Mouse (Mus musculus) ZHBTc4 (cell line): ENCODE data around the gene Schip1.

Source experiments
- DNase-seq: peaks from one replicate; pipeline ENCODE4 v3.0.0-alpha.2; 2011; ENCODE audit warnings: low read depth, low spot score

Gene Schip1

DNA sequence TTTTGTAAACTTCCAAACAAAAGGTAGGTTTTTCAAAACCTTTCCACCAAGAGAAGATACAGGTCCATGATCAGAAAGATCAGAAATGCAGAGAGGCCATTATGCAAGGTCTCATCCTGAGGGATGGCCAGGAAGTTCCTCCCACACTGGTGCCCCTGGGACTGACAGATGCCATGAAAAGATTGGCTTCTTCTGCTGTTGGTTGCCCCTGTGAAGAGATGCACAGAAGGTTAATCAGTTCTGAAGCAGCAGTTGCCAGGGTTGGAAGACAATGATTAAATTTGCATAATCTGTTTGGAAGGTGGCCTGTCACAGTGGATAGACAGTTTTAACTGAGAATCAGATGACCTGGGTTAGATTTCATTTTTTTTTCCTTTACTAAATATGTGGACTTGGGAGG is 319.1 kb downstream of the Schip1 start:
- DNase-seq, result no peak

DNA sequence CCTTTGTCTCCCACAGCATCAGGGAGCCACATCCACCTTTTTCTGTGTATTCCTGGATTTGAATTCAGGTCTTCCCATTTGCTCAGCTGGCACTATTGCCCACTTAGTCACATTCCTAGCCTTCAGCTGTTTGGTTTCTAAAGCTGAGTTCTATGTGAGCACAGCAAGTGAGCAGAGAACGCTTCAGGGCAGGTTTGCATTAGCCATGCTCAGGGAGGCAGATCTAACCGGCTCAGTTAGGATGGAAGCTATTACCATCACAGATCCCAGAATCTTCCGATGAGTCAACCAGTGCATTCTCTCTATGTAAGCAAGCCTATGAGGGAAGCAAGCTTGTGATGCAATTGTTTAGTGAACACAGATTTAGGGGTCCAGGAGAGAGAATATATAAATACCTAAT is 320.9 kb downstream of the Schip1 start:
- DNase-seq, result no peak

DNA sequence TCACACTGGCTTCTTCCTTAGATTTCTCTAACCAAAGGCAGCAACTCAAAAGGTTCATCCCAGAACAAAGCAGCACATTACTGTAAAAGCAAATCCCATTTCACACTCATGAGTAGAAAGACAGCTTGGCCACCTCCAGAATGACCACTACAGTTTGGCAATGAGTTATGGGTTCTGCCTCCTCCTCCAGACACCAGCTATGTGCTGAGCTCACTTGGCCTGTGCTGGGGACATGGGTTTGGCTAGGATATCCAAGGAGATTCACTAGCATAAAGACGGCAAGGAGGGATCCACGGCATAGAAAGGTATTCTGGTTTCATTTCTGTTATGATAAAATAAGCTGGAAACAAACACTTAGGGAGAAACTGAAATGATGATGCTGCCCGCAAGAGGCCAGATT is 323.4 kb downstream of the Schip1 start:
- DNase-seq, result no peak

DNA sequence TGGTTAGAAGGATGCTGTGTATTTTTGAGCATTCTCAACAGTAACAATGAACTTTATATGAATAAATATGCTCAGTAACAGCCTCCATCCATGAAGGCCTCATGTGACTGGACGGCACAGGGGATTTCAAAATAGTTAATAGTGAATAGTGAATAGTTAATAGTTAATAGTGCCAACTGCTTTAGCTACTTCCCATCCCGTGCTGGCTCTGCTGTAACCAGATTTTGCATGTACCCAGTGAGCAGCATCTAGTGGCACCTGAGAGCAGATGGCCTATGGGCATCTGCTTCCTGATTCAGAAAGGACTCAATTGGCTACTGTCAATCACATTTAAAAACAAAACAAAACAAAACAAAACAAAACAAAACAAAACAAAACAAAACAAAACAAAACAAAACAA is 329.0 kb downstream of the Schip1 start:
- DNase-seq, result no peak

DNA sequence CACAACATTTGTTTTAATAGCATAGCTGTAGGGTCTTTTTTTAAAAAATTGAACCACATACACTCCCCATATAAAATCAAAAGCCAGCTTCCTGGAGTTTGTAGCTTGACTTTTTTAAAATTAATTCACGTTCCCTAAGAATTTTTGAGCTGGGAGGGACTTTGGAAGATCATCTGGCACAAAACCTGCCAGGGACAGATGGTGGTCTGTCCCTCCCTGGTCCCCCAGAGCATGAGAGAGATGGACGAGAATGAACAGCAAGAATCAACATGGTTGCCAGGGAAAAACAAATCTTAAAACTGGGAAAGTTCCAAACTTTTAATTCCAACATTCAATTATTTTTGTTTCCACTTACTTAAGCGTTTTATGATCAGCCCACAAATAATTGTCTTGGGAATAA is 334.1 kb downstream of the Schip1 start:
- no peak for DNase-seq

DNA sequence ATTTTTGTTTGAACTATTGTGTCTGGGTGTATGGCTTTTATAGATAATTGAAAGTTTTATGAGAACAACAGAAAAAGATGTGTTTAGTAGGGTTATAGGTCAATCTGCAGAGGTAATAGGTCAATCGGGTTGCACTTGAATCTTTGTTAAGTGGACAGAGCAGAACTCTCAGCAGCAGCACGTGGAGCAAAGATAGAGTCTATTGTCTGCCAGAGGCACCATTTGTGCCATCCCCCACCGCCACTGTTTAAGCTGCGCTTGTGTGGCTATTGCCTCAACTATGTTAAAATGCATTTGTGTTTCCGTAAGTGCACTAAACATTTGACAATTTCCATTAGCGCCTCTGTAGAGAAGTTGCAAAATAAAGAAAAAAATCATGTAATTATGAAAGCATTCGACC is 335.5 kb downstream of the Schip1 start:
- DNase-seq, result no peak

DNA sequence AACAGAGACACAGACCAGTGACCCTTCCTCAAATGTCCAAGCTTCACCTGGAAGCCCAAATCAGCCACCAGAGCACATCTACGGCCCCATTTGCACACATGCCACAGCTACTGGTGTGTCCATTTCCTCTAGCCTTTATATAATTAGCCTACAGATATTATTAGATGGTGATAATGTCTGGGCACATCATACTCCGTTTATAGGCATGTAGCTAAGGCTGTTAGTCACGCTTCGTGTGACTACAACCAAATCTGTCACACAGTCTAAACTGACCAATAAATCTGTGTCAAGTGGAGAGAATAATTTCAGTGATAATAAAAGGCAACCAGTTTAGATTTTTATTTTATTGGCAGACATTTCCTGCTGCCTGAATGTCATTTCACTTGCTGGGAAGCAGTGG is 338.7 kb downstream of the Schip1 start:
- no peak for DNase-seq

DNA sequence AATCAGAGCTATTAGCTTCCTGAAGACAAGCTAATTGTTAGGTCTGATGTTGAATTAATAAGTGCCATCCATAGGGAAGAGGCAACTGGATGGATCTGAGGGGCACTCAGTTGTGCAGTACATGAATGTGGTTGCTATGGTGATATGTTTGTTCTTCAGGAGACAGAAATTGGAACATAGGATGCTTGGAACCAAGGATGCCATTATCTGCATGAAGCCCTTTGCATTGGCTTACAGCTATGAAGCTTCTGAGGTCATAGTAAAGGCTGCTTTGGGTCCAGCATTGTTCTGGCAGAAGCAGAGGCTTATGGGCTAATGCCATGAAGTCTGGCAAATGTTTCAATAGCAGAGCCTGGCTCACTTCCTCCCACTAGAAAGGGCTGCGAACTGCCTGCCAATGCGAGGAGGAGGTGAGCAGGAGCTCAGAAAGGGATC is 339.2 kb downstream of the Schip1 start:
- DNase-seq, result no peak

DNA sequence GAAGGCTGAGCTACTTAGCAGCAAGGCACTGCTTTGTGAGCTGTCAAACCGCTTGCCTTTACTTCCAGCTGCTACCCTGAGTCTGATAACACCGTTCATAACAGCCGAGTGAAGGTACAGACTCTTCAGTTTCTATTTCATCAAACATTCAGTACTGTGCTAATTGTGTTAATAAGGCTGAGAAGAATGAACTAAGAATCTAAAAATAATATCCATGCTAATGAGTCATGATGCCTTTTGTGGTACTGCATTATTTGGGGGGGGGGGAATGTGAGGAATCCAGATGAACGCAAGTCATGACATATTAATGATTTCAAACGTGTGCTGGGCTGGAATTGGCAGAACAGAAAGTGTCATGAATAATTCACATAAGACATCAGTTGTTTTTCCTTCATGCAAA is 341.1 kb downstream of the Schip1 start:
- DNase-seq, result no peak

DNA sequence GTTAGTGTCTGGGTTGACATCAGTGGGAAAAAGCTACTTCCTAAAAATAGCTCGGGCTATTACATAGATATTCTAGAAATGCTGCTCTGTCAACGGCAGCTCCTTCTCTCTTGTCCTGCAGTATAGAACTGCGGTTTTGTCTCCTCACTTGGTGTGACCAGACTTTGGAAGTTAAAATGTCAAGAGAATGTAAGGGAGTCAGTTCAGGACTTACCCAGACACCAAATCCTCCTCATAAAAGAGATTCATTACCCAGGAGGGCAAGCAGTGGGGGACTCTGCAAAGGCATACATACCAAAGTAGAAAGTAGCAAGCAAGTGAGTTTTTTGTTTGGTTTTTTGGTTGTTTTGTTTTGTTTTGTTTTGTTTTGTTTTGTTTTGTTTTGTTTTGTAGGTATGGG is 347.7 kb downstream of the Schip1 start:
- no peak for DNase-seq

DNA sequence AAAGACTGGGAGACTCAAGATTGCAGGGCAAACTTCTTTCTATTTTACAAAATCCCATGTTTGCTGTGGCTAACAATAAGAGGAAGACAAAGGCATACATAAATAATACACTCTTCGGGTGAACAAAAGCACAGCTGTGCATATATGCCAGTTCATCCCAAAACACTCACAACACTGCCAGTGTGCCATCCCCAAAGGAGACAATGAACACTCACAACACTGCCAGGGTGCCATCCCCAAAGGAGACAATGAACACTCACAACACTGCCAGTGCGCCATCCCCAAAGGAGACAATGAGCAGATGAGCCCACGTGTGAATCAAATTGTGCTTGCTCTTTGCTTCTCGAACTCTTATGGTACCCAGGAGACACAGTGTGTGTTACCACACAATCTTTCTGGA is 355.2 kb downstream of the Schip1 start:
- no peak for DNase-seq

DNA sequence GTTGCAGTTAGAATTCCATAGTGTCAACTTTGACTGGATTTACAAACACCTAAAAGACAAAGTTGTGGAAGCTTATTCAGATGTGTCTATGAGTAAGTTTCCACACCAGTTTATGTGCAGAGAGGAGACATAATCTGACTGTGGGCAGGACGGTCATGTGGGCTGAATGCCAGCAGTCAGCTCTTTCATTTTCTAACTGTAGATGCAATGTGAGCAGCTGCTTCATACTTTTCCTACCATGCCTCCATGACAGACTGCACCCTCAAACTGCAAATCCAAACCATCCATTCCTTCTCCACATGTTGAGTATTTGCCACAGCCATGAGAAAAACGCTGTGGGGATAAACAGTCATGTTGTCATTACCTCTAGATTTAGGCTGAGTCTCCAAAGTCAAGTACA is 356.3 kb downstream of the Schip1 start:
- no peak for DNase-seq

DNA sequence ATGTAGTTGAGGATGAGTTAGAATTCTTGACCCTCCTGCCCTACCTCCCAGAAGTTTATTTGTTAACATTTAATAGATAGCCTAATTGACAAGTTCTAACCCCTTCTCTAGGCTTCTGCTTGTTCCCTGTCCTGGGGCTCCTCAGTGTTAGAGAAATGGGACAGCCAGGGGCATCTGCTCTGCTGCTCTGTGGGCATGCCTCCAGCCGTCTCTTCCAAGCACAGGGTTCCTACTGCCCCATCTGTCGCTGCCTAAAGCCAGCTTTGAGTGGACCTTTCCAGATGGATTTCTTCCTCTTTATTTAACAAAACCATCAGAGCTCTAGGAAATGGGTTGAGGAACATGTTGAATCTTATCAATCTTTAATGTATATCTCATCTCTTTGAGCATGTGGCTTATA is 357.2 kb downstream of the Schip1 start:
- no peak for DNase-seq

DNA sequence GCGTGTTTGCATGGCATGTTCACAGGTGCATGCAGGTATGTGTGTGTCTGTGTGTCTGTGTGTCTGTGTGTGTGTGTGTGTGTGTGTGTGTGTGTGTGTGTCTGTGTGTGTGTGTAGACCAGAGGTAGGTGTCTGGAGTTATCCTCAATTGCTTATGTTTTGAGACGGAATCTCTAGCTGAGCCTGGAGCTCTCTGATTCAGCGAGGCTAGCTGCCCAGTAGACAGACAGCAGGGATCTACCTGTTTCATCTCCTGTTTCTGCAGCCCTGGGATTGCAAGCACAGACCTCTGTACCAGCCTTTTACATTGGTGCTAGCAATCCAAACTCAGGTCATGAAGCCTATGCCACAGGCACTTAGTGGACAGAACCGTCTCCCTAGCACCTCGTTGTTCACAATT is 363.5 kb downstream of the Schip1 start:
- DNase-seq, result no peak

DNA sequence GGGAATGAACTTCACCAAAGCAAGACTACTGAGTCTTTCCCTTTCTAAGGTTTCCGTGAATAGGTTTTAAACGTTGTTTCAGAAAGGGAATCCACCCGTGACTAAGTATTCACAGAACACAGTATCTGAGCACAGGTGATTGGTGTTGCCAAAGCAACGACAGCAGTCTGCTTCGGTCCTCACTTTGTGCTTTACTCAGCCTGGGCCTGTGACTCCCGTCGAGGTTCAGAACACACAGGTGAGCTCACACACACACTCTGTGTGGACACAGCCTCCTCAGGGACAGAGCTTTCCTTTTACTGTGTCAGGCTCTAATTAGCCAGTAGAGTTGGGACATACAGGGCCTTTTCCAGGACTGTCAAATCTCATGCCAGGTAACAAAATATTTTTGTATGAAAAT is 369.8 kb downstream of the Schip1 start:
- no peak for DNase-seq

DNA sequence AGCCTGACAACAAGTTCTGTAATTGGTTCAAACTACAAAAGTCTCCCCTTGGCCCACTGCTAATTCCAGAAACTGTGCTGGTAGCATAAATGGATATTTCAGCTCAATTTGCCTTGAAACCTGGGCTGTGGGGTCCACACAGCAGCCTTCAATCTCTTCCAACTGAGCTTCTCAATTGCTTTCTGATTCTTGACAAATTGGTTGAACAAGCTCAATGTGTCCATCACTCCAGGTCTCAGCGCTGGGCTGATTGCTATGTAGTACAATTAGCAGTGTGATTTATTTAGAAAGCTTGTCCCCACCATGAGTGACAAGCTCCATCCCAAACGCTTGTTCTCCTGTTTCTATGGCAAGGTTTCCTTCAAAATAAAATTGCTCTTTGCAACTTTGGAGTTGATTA is 370.3 kb downstream of the Schip1 start:
- no peak for DNase-seq

DNA sequence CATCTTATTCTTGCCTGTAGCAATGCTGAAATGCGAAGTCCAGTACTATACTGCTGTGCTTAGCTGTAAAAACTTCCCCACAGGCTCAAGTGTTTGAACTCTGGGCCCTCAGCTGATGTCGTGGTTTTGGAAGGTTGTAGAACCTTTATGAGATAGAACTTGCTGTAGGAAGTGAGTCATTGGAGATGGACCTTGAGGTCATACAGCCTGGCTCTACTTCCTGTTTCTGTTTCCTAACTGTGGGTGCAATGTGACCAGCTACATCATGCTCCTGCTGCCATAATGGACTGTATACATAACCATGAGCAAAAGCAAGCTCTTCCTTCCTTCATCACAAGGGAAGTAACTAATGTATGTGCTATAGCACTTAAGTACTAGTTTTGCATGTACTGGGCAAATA is 383.9 kb downstream of the Schip1 start:
- DNase-seq, result no peak

DNA sequence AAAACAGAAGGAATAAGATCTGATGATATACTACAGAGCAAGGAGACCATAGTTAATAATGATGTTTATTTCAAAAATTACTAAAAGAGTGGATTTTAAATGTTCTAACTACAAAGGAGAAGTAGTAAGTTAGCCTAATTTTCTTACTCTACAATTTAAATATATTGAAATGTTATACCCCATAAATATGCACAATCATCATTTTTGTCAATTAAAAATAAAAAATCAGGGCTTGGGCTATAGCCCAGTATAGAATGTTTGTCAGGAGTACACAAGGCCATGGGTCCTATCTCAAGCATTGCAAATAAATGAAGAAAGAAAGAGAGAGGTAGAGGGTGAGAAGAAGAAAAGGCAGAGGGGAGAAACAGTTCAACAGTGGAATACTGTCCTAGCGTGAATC is 387.0 kb downstream of the Schip1 start:
- DNase-seq, result no peak

DNA sequence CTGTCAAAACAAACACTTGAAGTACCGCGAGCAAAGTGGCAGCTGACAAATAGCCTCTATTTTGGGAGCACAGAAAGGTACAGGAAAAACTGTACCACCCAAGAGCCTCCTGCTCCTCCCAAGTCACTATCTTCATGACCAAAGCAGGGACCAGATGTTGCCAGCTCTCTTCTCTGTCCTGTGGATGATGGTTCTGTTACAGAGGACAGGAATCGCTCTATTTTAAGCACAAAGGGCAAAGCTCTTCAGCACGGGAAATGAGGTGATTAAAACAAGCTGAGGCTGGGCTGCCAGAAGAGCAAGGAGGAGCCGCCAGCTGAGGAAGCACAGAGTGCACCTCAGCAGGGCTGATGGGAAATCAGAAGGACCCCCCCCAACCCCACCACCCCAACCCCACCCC is 388.7 kb downstream of the Schip1 start:
- DNase-seq, result no peak

DNA sequence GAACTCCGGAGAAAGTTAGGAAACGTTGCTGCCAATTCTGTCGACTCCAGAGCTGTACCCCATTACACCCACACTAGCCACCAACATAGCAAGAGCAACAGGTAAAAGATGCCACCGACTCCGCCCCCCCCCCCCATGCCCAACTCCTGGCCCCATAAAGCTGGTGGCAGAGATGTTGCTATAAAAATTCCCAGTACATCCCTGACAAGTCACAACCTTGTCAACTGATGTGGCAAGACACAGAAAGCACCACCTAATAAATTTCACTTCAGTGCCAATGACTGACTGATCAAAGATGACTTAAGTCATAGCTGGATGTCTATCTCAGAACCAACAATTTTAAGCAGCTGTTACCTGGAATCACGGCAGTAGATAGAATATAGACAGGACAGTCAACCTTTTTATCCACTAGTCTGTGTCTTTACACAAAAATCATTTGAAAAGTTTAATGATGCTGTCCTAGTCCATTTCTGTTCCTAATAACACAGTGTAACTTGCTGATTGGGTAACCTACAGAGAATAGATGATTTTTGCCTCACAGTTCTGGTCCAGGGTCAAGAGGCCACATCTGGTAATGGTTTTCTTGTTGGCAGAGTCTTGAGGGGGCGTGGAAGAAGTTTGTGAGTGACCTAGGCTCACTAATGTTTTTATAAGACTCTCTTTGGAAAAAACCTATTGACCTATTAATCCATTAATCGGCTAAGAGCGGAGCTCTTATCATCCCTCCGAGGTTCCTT is 389.3 kb downstream of the Schip1 start:
- no peak for DNase-seq

DNA sequence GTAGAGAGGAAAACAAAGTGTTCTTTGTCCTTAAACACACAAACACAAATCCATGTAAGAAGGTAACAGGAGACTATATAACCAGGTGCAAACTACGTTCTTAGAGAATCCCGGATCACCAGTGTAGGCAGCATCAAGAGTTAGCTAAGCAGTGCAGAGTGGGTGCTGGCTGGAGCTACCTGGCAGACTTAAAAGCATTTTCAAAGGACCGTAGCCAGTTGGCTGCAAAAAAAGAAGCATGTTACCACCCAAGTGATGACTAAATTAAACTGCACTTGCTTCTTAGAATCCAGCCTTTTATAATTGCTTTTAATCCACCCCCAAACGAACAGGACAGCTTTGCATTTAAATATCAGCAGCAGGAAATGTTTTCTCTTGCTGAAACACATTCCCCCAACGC is 402.0 kb downstream of the Schip1 start:
- no peak for DNase-seq

DNA sequence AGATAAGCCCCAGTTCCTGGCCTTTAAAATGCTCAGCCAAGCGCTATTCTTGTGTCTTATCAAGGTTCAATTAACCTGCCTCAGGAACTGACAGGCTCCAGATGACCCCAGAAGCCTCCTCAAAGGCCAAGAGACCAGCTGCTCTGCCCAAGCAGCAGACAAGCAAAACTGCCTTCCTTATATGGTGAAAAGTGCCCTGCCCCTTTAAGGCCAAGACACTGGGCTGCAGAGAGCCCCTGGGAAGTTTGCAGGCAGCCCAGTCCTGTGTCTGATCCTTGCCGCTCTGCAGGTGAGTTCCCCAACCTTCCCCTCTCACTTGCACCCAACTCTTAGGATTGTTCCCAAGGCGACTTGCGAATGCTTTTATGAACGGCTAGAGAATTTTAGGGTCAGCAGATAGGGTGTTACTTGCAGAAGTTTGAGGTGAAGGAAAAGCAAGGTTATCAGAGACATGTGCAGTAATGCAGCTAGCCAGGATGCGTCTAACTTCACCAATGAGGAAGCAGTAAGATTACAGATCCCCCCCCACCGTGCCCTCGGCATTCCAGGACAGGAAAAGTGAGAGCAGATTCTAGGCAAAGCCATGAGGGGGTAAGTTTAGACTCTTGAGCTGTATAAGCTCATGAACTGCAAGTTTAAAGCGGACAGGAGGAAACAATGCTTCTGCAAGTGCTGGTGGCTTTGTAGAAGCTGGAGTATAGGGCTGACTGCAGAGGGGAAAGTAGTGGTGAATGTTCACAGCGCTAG is 403.5 kb downstream of the Schip1 start:
- peak; percentile 50 for DNase-seq

DNA sequence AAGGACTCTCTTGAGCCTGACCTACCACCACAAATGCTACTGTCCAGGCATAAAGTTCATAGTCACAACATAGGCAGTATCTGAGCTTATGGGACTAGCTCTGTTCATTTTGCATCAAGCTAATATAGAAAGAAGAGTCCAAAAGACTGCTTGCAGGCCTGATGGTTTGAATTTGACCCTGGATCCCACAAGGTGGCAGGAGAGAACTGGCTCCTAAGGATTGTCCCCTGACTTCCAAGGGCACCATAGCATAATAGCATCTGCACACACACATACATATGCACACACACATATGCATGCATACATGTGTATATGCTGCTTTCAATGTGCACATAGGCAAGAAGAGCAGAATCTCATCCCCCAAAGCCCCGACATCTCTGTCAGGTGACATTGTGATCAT is 405.0 kb downstream of the Schip1 start:
- DNase-seq, result no peak

DNA sequence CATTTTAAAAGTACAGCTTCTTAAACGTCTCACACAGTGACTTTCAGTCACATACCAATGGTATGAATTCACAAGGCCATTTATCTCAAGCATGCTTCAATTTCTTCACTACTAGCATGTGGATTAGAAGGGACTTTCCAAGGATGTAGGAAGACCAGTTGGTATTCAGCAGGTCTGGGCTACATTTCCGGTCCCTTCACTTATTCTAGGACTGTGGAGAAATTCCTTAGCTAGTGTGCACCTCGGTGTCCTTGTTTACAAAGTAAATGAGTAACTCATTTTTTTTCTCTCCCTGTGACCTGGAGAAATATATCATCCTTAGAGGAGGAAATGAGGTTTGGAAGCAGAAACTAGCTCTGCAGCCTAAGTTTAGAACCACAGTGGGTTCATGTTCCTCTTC is 405.5 kb downstream of the Schip1 start:
- DNase-seq, result no peak
